Mouse (Mus musculus): ENCODE data around the gene Glrx5. TPM values are rescaled to one million over a fixed set of nuclear protein-coding genes. Genes with fewer than 3 reads are reported as not detected.
A peak's percentile ranks its signal among the peaks of the same experiment; 100 is the strongest.

Glrx5 gene
- polyA plus RNA-seq (2015; fragmentation: Nextera tagmentation; extraction: Ambion mirVana), result 424 and 446 TPM in 2 replicates

DNA sequence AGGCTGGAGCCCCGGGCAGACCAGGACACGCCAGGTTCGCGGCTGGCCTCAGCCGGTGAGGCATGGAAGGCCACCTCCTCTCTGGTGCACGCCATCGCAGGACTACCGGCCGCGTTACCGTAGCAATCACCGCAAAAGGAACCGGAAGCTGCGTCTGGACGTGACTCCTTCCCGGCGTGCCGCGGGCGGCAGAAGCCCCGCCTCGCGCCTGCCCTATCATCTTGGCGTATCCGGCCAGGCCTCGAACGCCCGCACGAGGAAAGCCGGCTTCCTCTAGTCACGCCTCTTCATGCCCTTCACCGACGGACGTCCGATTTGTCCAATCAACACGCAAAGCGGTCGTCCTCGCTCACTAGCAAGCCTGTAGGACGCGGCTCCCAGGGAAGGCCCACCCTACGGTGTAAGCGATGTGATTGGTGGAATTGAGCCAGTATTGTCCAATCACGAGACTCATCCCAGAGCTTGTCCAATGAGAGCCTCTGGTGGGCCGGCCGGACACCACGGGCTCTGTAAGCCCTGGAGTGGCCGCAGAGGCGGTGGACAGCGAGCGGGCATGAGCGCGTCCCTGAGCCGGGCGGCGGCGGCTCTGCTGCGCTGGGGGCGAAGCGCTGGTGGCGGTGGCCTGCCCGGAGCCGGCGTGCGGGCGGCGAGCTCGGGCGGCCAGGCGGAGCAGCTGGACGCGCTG lies at the start of gene Glrx5:
Gene Glrx5, plus strand, starts transcription at position 542 of the 685 bp plus-strand sequence.
- Histone ChIP-seq H3K9me3 (replicated peaks; ENCODE audit: control insufficient read depth, low read length) (no peaks in the 10 kb centered on the region), H3K4me3 (ENCODE audit: low read depth, low read length) (peak within 1 kb of the TSS; percentile 90), H3K4me2 (ENCODE audit: low read depth, low read length) (peak within 1 kb of the TSS; percentile 88), H3K36me3 (ENCODE audit: control insufficient read depth, insufficient read depth) (peaks cover 37% of the 10 kb centered on the region), H3K27me3 (ENCODE audit: control insufficient read depth, insufficient read depth, low read depth, low read length) (no peaks in the 10 kb centered on the region), H3K9ac (ENCODE audit: low read depth, low read length) (peak within 1 kb of the TSS; percentile 98), H3K27ac (ENCODE audit: low read length) (peak within 1 kb of the TSS; percentile 99), H3K4me1 (ENCODE audit: control insufficient read depth, low read depth, low read length) (peaks cover 67% of the 10 kb centered on the region)
- WGBS (ENCODE audit: insufficient replicate concordance), result under 1% methylated on average over 72 of the region's 72 CpGs
- ATAC-seq (ENCODE audit: low read depth), result peak; percentile 88

DNA sequence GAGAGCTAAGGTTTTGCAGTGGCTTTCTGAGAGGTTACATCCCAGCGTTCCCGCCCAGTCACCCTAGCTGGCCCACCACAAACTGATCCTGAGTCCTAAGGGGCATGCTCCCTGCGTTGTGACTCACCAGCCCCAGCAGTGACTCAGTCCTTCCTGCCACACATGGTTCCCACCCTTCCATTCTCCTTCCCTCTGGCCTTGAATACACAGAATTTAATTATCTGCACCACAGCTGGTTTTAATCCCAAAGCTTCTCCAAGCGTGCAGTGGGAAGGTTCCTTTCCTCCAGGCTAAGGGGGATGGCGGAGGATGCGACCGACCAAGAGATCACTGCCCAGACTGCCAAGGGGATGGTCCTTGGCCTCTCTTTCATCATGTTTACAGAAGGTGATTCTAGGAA lies 49.0 kb upstream of the Glrx5 start:
- H3K9ac ChIP-seq (ENCODE audit: low read depth, low read length), result no peak overlapping the region
- H3K36me3 ChIP-seq (ENCODE audit: control insufficient read depth, insufficient read depth), result peaks cover 4% of the 10 kb centered on the region; the same call in 1 of the 2 replicates
- H3K4me3 ChIP-seq (ENCODE audit: low read depth, low read length), result no peak overlapping the region
- H3K4me1 ChIP-seq (ENCODE audit: control insufficient read depth, low read depth, low read length), result no peaks in the 10 kb centered on the region
- ATAC-seq (ENCODE audit: low read depth), result no peak
- H3K4me2 ChIP-seq (ENCODE audit: low read depth, low read length), result no peak overlapping the region
- WGBS (ENCODE audit: insufficient replicate concordance), result 75% methylated on average over 7 of the region's 7 CpGs
- H3K9me3 ChIP-seq (replicated peaks; ENCODE audit: control insufficient read depth, low read length), result no peaks in the 10 kb centered on the region
- H3K27me3 ChIP-seq (ENCODE audit: control insufficient read depth, insufficient read depth, low read depth, low read length), result no peaks in the 10 kb centered on the region
- no peak overlapping the region for H3K27ac ChIP-seq (ENCODE audit: low read length)

DNA sequence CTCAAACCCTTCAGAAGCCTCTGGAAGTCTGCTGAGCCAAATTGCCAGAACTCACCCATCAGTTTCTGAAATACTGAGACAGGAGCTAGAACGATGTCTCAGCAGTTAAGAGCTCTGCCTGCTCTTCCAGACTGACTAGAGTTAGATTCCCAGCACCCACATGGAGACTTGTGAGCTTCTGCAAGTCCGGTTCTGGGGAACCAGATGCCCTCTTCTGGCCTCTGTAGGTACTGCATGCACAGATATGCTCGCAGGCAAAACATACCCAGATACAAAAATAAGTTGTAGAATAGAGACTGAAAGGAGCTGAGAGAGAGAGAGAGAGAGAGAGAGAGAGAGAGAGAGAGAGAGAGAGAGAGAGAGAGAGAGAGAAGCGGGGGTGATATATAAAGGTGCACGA lies 47.4 kb upstream of the Glrx5 start:
- Histone ChIP-seq H3K9ac (ENCODE audit: low read depth, low read length) (no peak overlapping the region), H3K4me1 (ENCODE audit: control insufficient read depth, low read depth, low read length) (no peaks in the 10 kb centered on the region), H3K36me3 (ENCODE audit: control insufficient read depth, insufficient read depth) (peaks cover 2% of the 10 kb centered on the region; the same call in 1 of the 2 replicates), H3K4me2 (ENCODE audit: low read depth, low read length) (no peak overlapping the region), H3K27ac (ENCODE audit: low read length) (no peak overlapping the region), H3K27me3 (ENCODE audit: control insufficient read depth, insufficient read depth, low read depth, low read length) (no peaks in the 10 kb centered on the region), H3K4me3 (ENCODE audit: low read depth, low read length) (no peak overlapping the region), H3K9me3 (replicated peaks; ENCODE audit: control insufficient read depth, low read length) (no peaks in the 10 kb centered on the region)
- 85% methylated on average over 5 of the region's 5 CpGs for WGBS (ENCODE audit: insufficient replicate concordance)
- no peak for ATAC-seq (ENCODE audit: low read depth)

DNA sequence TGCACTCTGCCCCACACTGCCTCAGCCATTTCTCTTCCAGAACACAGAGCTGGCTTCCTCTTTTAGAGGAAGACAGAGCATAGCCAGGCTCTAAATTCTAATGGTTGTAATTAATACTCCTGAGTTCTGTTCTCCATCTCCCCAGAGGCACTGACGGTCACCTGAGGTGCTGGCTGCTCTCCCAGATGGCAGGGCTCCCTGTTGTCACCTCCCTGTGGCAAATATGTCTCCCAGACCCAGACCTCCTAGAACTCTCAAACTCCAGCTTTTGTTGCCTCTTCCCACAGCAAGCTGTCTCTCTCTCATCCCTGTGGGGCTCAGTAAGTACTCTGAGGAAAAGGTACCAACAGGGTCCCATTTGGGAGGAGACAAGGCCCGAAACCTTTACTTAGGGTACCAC lies 46.5 kb upstream of the Glrx5 start:
- WGBS (ENCODE audit: insufficient replicate concordance), result 89% methylated on average over 2 of the region's 2 CpGs
- H3K9ac ChIP-seq (ENCODE audit: low read depth, low read length), result no peak overlapping the region
- no peaks in the 10 kb centered on the region for H3K9me3 ChIP-seq (replicated peaks; ENCODE audit: control insufficient read depth, low read length)
- H3K27me3 ChIP-seq (ENCODE audit: control insufficient read depth, insufficient read depth, low read depth, low read length), result no peaks in the 10 kb centered on the region
- H3K4me1 ChIP-seq (ENCODE audit: control insufficient read depth, low read depth, low read length), result peaks cover 6% of the 10 kb centered on the region; the same call in 1 of the 2 replicates
- no peak overlapping the region for H3K27ac ChIP-seq (ENCODE audit: low read length)
- H3K4me3 ChIP-seq (ENCODE audit: low read depth, low read length), result no peak overlapping the region
- peaks cover 2% of the 10 kb centered on the region; the same call in 1 of the 2 replicates for H3K36me3 ChIP-seq (ENCODE audit: control insufficient read depth, insufficient read depth)
- no peak for ATAC-seq (ENCODE audit: low read depth)
- no peak overlapping the region for H3K4me2 ChIP-seq (ENCODE audit: low read depth, low read length)

DNA sequence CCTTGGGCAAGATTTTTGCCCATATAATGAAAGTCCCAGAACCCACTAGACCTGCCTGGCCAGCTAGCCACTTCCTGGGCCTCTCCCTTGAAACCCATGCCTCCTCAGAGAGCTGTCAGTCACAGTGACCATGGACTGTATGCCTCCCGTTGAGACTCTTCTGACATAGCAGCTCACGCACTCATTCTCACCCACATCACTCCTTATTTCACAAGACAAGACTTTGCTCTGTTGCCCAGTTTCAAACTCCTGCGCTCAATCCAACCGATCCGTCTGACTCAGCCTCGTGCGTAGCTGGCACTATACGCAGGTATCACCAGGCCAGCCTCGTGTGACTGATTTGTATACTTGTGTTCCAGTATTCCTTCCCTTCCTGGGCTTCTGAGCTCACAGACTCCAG lies 45.7 kb upstream of the Glrx5 start:
- no peak for ATAC-seq (ENCODE audit: low read depth)
- H3K9me3 ChIP-seq (replicated peaks; ENCODE audit: control insufficient read depth, low read length), result no peaks in the 10 kb centered on the region
- no peak overlapping the region for H3K9ac ChIP-seq (ENCODE audit: low read depth, low read length)
- no peak overlapping the region for H3K4me2 ChIP-seq (ENCODE audit: low read depth, low read length)
- 77% methylated on average over 9 of the region's 9 CpGs for WGBS (ENCODE audit: insufficient replicate concordance)
- H3K27me3 ChIP-seq (ENCODE audit: control insufficient read depth, insufficient read depth, low read depth, low read length), result no peaks in the 10 kb centered on the region
- H3K36me3 ChIP-seq (ENCODE audit: control insufficient read depth, insufficient read depth), result peaks cover 2% of the 10 kb centered on the region; the same call in 1 of the 2 replicates
- no peak overlapping the region for H3K4me3 ChIP-seq (ENCODE audit: low read depth, low read length)
- peaks cover 9% of the 10 kb centered on the region for H3K4me1 ChIP-seq (ENCODE audit: control insufficient read depth, low read depth, low read length)
- H3K27ac ChIP-seq (ENCODE audit: low read length), result no peak overlapping the region

DNA sequence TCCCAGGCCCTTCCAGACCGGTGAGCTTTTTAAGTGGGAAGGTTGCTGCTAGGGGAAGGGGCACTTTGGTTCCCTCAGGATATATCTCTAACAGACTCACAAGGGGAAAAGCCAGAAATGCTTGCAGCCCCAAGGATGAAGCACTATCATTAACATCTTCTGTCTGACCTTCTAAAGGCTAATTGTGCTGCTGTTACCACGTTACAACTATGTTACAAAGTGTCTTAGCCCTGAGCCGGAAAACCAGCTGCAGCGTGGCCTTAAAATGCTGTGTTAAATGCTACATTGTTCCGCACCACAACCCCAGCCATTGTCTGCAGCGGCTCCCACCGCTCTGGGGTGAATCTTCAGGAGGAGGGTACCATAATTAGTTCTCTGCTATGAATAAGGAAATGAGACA lies 44.6 kb upstream of the Glrx5 start:
- Histone ChIP-seq H3K4me2 (ENCODE audit: low read depth, low read length) (no peak overlapping the region), H3K27ac (ENCODE audit: low read length) (no peak overlapping the region), H3K27me3 (ENCODE audit: control insufficient read depth, insufficient read depth, low read depth, low read length) (no peaks in the 10 kb centered on the region), H3K9me3 (replicated peaks; ENCODE audit: control insufficient read depth, low read length) (no peaks in the 10 kb centered on the region), H3K9ac (ENCODE audit: low read depth, low read length) (no peak overlapping the region), H3K36me3 (ENCODE audit: control insufficient read depth, insufficient read depth) (peaks cover 2% of the 10 kb centered on the region; the same call in 1 of the 2 replicates), H3K4me1 (ENCODE audit: control insufficient read depth, low read depth, low read length) (peaks cover 9% of the 10 kb centered on the region), H3K4me3 (ENCODE audit: low read depth, low read length) (no peak overlapping the region)
- ATAC-seq (ENCODE audit: low read depth), result no peak
- 85% methylated on average over 7 of the region's 7 CpGs for WGBS (ENCODE audit: insufficient replicate concordance)

DNA sequence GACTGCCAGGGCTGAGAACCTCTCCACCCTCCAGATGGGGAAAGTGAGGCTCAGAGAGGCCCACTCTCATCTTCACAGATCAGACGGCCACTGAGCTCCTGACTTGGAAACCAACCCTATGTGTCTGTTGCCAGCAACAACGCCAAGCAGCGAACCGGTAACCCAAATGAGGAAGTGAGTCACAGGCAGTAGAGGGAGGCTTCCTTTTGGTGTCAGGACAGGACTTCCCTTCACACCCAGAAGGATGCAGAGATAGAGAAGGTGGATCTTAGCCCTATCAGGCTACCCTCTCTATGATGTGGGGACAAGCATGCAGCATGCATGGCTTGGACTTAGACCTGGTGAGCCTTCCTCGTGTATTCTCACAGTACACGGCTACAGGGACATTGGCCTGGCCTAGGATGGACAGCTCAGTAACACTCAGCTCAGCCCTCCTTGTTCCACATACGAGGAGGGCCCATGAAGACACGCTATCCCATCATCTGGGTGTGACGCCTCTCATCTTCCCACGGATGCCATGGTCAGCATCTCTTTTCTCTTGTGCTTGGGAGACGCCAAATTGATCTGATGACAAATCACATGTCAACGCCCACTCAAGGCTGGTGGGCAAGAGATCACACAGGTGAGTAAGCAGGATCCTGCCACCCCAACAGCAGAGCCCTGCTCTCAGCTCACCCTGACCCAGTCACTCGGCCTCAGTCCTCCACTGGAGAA lies 41.6 kb upstream of the Glrx5 start:
- Histone ChIP-seq H3K9ac (ENCODE audit: low read depth, low read length) (no peak overlapping the region), H3K4me1 (ENCODE audit: control insufficient read depth, low read depth, low read length) (peaks cover 16% of the 10 kb centered on the region), H3K4me3 (ENCODE audit: low read depth, low read length) (no peak overlapping the region), H3K27me3 (ENCODE audit: control insufficient read depth, insufficient read depth, low read depth, low read length) (no peaks in the 10 kb centered on the region), H3K36me3 (ENCODE audit: control insufficient read depth, insufficient read depth) (no peaks in the 10 kb centered on the region), H3K9me3 (replicated peaks; ENCODE audit: control insufficient read depth, low read length) (no peaks in the 10 kb centered on the region), H3K4me2 (ENCODE audit: low read depth, low read length) (no peak overlapping the region), H3K27ac (ENCODE audit: low read length) (no peak overlapping the region)
- 39% methylated on average over 13 of the region's 13 CpGs for WGBS (ENCODE audit: insufficient replicate concordance)
- ATAC-seq (ENCODE audit: low read depth), result peak; percentile 8; the same call in 1 of the 2 replicates

DNA sequence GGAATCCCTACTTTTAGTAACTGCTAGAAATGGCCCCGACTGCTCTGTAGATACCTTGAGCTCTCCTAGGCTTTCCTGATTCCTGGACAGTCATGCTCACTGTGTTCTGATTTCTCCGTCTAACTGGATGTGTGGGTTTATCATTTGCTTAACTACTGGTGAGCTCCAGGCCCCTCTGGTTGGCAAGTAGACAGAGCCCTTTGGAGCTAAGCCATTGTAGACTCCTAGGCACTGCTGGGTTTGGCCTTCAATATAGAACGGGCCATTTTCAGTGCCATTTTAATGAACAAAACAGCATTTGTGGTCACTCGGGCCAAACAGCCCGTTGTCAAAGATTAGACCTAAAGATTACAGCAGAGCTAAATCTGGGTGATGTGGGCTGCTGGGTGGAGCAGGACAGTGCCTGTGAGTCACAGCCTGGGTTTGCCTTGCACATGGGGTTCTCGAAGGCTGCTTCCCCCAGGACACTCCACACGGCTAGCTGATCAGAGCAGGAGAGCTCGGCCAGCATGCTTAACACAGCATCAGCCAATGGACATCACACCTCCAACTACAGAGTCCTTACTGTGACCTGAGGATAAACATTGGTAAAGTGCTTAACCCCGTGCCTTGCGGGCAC lies 40.3 kb upstream of the Glrx5 start:
- Histone ChIP-seq H3K27me3 (ENCODE audit: control insufficient read depth, insufficient read depth, low read depth, low read length) (no peaks in the 10 kb centered on the region), H3K36me3 (ENCODE audit: control insufficient read depth, insufficient read depth) (no peaks in the 10 kb centered on the region), H3K4me3 (ENCODE audit: low read depth, low read length) (no peak overlapping the region), H3K4me2 (ENCODE audit: low read depth, low read length) (no peak overlapping the region), H3K27ac (ENCODE audit: low read length) (no peak overlapping the region), H3K9me3 (replicated peaks; ENCODE audit: control insufficient read depth, low read length) (no peaks in the 10 kb centered on the region), H3K9ac (ENCODE audit: low read depth, low read length) (no peak overlapping the region), H3K4me1 (ENCODE audit: control insufficient read depth, low read depth, low read length) (peaks cover 30% of the 10 kb centered on the region)
- no peak for ATAC-seq (ENCODE audit: low read depth)
- WGBS (ENCODE audit: insufficient replicate concordance), result 49% methylated on average over 10 of the region's 10 CpGs

DNA sequence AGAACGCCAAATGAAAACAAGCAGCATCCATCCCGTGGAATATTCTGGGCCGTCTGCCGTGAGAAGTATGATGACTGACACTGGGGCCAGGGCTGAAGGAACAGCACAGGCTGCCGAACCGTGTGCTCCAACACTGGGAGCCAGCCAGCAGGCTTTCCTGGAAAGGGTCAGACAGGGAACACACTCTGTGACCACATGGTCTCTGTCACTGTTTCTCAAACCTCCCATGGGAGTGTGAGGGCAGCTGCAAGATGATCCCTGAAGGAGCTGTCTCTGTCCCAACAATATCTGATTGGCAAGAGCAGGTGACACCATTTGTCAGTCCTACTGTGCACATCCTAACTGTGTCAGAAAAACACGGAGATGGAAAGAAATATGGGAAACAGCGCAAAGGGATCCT lies 39.6 kb upstream of the Glrx5 start:
- Histone ChIP-seq H3K9me3 (replicated peaks; ENCODE audit: control insufficient read depth, low read length) (no peaks in the 10 kb centered on the region), H3K4me1 (ENCODE audit: control insufficient read depth, low read depth, low read length) (peaks cover 36% of the 10 kb centered on the region), H3K4me2 (ENCODE audit: low read depth, low read length) (no peak overlapping the region), H3K27me3 (ENCODE audit: control insufficient read depth, insufficient read depth, low read depth, low read length) (no peaks in the 10 kb centered on the region), H3K9ac (ENCODE audit: low read depth, low read length) (no peak overlapping the region), H3K27ac (ENCODE audit: low read length) (no peak overlapping the region), H3K36me3 (ENCODE audit: control insufficient read depth, insufficient read depth) (no peaks in the 10 kb centered on the region), H3K4me3 (ENCODE audit: low read depth, low read length) (no peak overlapping the region)
- WGBS (ENCODE audit: insufficient replicate concordance), result 73% methylated on average over 8 of the region's 8 CpGs
- no peak for ATAC-seq (ENCODE audit: low read depth)
